Mouse (Mus musculus) liver, adult 2 months (tissue): ENCODE measurements around the gene Kdm2b.

Experiments used
- CTCF ChIP-seq: fragments of 200-500 bp; IDR thresholded peaks from 2 replicates; pipeline ENCODE4 v1.5.1; 2011; ENCODE audit warnings: low read depth, low read length, control low read depth
- POLR2A ChIP-seq: fragments of 200-500 bp; IDR thresholded peaks from 2 replicates; pipeline ENCODE4 v1.6.1; 2011; ENCODE audit warnings: low read length, control low read depth; ENCODE audit not compliant: insufficient read depth; ENCODE audit errors: extremely low read depth

- no peak for TF ChIP-seq POLR2A
- no peak for TF ChIP-seq CTCF
Measured at GRCm38 (mm10) chr5:122920557-122920956, 69.1 kb downstream of the Kdm2b start.
